Mouse (Mus musculus) CH12.LX (cell line): ENCODE data around the gene Tomm20. TPM values are rescaled to one million over a fixed set of nuclear protein-coding genes. Genes with fewer than 3 reads are reported as not detected.

Experiments
- DNase-seq: peaks from one replicate; pipeline ENCODE4 v3.0.0-alpha.2; 2013; ENCODE audit errors: extremely low read depth
- H3K27ac ChIP-seq: 2 replicates; pipeline ENCODE4 v1.5.1; 2012; ENCODE audit warnings: low read depth, mild to moderate bottlenecking, control low read depth, moderate library complexity; ENCODE audit not compliant: insufficient read depth
- H3K27me3 ChIP-seq: replicated peaks from 2 replicates; pipeline ENCODE3; 2012; ENCODE audit warnings: inconsistent platforms
- H3K36me3 ChIP-seq, 2 experiments: replicated peaks in 1 of 2; 2 replicates each; pipeline versions ENCODE3 to v1.6.1; 2012; ENCODE audit warnings: inconsistent platforms in 1 of 2, low read length in 1 of 2, mild to moderate bottlenecking in 1 of 2, mixed read lengths in 1 of 2, moderate library complexity in 1 of 2; ENCODE audit not compliant: control insufficient read depth in 1 of 2, insufficient read depth in 1 of 2
- H3K4me1 ChIP-seq, 2 experiments: 2 replicates each; pipeline ENCODE4 v1.6.1; 2012; ENCODE audit warnings: inconsistent platforms in 1 of 2, moderate library complexity in 1 of 2; ENCODE audit not compliant: insufficient read depth in 2 of 2, control insufficient read depth in 1 of 2
- H3K4me2 ChIP-seq: 2 replicates; pipeline ENCODE4 v1.6.1; 2012; ENCODE audit warnings: low read depth, mild to moderate bottlenecking, control low read depth; ENCODE audit not compliant: poor library complexity, insufficient read depth, severe bottlenecking
- H3K4me3 ChIP-seq, 3 experiments: fragments of 150-350 bp in 1 of 3; sonication (generic) in 1 of 3; replicated peaks in 1 of 3; 2 replicates each; pipeline versions ENCODE3 to v1.5.1; 2011 to 2012; ENCODE audit warnings: low read depth in 2 of 3, low read length in 2 of 3, mild to moderate bottlenecking in 2 of 3, moderate library complexity in 2 of 3, control low read depth in 1 of 3, improper control_type of control experiment in 1 of 3, inconsistent platforms in 1 of 3, mixed read lengths in 1 of 3; ENCODE audit not compliant: poor library complexity in 1 of 3
- H3K79me2 ChIP-seq: replicated peaks from 2 replicates; pipeline ENCODE4 v1.6.1; 2012; ENCODE audit warnings: mild to moderate bottlenecking, moderate library complexity; ENCODE audit not compliant: control insufficient read depth, poor library complexity, insufficient read depth, severe bottlenecking; ENCODE audit errors: extremely low read depth
- H3K9ac ChIP-seq: 2 replicates; pipeline ENCODE4 v1.6.1; 2012; ENCODE audit warnings: low read depth, mild to moderate bottlenecking, control low read depth, moderate library complexity; ENCODE audit not compliant: insufficient read depth
- H3K9me3 ChIP-seq: replicated peaks from 2 replicates; pipeline ENCODE3; 2012; ENCODE audit warnings: low read length, inconsistent platforms, mixed read lengths
- CTCF ChIP-seq, 2 experiments: IDR thresholded peaks in 1 of 2; conservative IDR thresholded peaks in 1 of 2; 2 replicates each; pipeline ENCODE4 v1.5.1; 2011 to 2012; ENCODE audit warnings: low read depth in 2 of 2, low read length in 2 of 2, improper control_type of control experiment in 1 of 2, inconsistent platforms in 1 of 2, mild to moderate bottlenecking in 1 of 2, moderate library complexity in 1 of 2
- E2F4 ChIP-seq: IDR thresholded peaks from 2 replicates; pipeline ENCODE4 v1.6.1; 2011; ENCODE audit warnings: low read depth, low read length, improper control_type of control experiment; ENCODE audit not compliant: insufficient replicate concordance
- ETS1 ChIP-seq: conservative IDR thresholded peaks from 2 replicates; pipeline ENCODE4 v1.6.1; 2012; ENCODE audit warnings: low read depth, mild to moderate bottlenecking, inconsistent platforms, low read length, improper control_type of control experiment, moderate library complexity
- HCFC1 ChIP-seq: IDR thresholded peaks from 2 replicates; pipeline ENCODE4 v1.6.1; 2012; ENCODE audit warnings: low read depth, mild to moderate bottlenecking, inconsistent platforms, low read length, improper control_type of control experiment
- MAFK ChIP-seq: IDR thresholded peaks from 2 replicates; pipeline ENCODE4 v1.6.1; 2011; ENCODE audit warnings: low read length, improper control_type of control experiment; ENCODE audit not compliant: insufficient replicate concordance
- MAX ChIP-seq: IDR thresholded peaks from 2 replicates; pipeline ENCODE4 v1.6.1; 2011; ENCODE audit warnings: low read length, improper control_type of control experiment
- MEF2A ChIP-seq: IDR thresholded peaks from 2 replicates; pipeline ENCODE4 v1.6.1; 2014; ENCODE audit warnings: low read depth, mild to moderate bottlenecking, inconsistent platforms, low read length, improper control_type of control experiment, borderline replicate concordance
- MYC ChIP-seq: IDR thresholded peaks from 2 replicates; pipeline ENCODE4 v1.6.1; 2011; ENCODE audit warnings: low read depth, mild to moderate bottlenecking, improper control_type of control experiment, low read length
- NRF1 ChIP-seq: IDR thresholded peaks from 2 replicates; pipeline ENCODE4 v1.6.1; 2014; ENCODE audit warnings: low read depth, mild to moderate bottlenecking, inconsistent platforms, low read length, improper control_type of control experiment, moderate library complexity
- POLR2A ChIP-seq: IDR thresholded peaks from 2 replicates; pipeline ENCODE4 v1.6.1; 2011; ENCODE audit warnings: low read depth, mild to moderate bottlenecking, improper control_type of control experiment, low read length
- SIN3A ChIP-seq: IDR thresholded peaks from 2 replicates; pipeline ENCODE4 v1.6.1; 2012; ENCODE audit warnings: low read length, improper control_type of control experiment, inconsistent platforms
- TBP ChIP-seq: conservative IDR thresholded peaks from 2 replicates; pipeline ENCODE4 v1.6.1; 2011; ENCODE audit warnings: low read depth, low read length, improper control_type of control experiment
- USF1 ChIP-seq: IDR thresholded peaks from 2 replicates; pipeline ENCODE4 v1.6.1; 2014; ENCODE audit warnings: low read depth, mild to moderate bottlenecking, inconsistent platforms, low read length, improper control_type of control experiment
- ZC3H11A ChIP-seq: IDR thresholded peaks from 2 replicates; pipeline ENCODE4 v1.6.1; 2012; ENCODE audit warnings: low read depth, mild to moderate bottlenecking, inconsistent platforms, low read length, improper control_type of control experiment
- ZKSCAN1 ChIP-seq: IDR thresholded peaks from 2 replicates; pipeline ENCODE4 v1.6.1; 2012; ENCODE audit warnings: low read depth, inconsistent platforms, low read length, improper control_type of control experiment, borderline replicate concordance
- dilution Hi-C: fragments of 300-500 bp; cut with MboI; formaldehyde crosslinking; loops from 2 replicates; pipeline ENCODE4 v1.14.3; 2020; ENCODE audit warnings: low sequenced_read_pairs; ENCODE audit not compliant: extremely low pct_unique_long_range_greater_than_20kb, extremely low pct_ligation_motif_present
- in situ Hi-C: fragments of 300-500 bp; cut with MboI; formaldehyde crosslinking; loops from 3 replicates; pipeline ENCODE4 v1.14.3; 2019; ENCODE audit warnings: low sequenced_read_pairs, low pct_ligation_motif_present, low pct_unique_long_range_greater_than_20kb, mixed read lengths
- polyA plus RNA-seq: library from polyadenylated mRNA; unstranded; fragments of >175 nt; gene quantifications from 2 replicates; pipeline ENCODE4 v1.2.1, GENCODE M21; 2012; ENCODE audit warnings: low read depth; ENCODE audit not compliant: insufficient read length
- total RNA-seq, 2 experiments: library from RNA; depleted of rRNA; stranded (reverse); fragments of 300-350 nt in 1 of 2; fragments of >200 nt in 1 of 2; gene quantifications; 2 replicates each; pipeline ENCODE4 v1.2.3; 2012 to 2014

Gene Tomm20
- total and polyA plus RNA-seq, 3 experiments, result 130 to 513 (median 394) TPM

DNA sequence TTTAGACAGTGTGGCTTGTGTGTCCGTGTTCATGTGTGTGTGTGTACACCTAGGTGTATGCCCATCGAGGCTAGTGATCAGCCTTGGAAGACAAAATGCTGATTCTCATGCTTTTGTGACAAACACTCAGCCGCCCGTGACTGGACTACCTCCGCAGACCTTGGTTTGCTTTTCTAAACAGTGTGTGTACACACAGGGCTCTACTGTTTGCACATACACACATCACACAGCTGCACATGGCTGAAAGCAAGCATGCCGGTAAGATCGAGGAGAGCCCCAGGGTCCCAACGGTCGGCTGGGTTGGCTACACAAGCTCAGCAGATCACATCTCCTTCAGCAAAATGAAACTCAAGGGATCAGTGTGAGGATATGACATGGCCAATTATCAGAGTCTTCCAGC, 41.7 kb downstream of the Tomm20 start:
- peaks cover 12 to 57% of the 10 kb centered on the region in 2 experiments for H3K4me1 ChIP-seq
- no peak for DNase-seq
- in situ Hi-C loops, result no loop called here
- no peak overlapping the region for H3K9ac ChIP-seq
- no peak overlapping the region for H3K4me3 ChIP-seq
- no peak for TF ChIP-seq MAFK
- no peak for TF ChIP-seq NRF1
- no peak for TF ChIP-seq POLR2A
- TF ChIP-seq CTCF (conservative IDR thresholded peaks at IDR 0.05 in 1 of 2, IDR thresholded peaks at IDR 0.05 in 1 of 2; ENCODE audit: low read depth in 2 of 2, low read length in 2 of 2), result no peak
- no peak for TF ChIP-seq ETS1
- no peak for TF ChIP-seq MYC
- no peak for TF ChIP-seq SIN3A
- H3K36me3 ChIP-seq, result no peaks in the 10 kb centered on the region
- H3K79me2 ChIP-seq, result no peaks in the 10 kb centered on the region
- dilution Hi-C loops, result loop anchor here (25.0 kb wide), 1 partner anchor 417 kb away; the partner anchor contains the start of gene Tarbp1
- no peaks in the 10 kb centered on the region for H3K27me3 ChIP-seq
- H3K27ac ChIP-seq, result no peak overlapping the region
- no peak overlapping the region for H3K4me2 ChIP-seq
- H3K9me3 ChIP-seq, result peaks cover 5% of the 10 kb centered on the region

DNA sequence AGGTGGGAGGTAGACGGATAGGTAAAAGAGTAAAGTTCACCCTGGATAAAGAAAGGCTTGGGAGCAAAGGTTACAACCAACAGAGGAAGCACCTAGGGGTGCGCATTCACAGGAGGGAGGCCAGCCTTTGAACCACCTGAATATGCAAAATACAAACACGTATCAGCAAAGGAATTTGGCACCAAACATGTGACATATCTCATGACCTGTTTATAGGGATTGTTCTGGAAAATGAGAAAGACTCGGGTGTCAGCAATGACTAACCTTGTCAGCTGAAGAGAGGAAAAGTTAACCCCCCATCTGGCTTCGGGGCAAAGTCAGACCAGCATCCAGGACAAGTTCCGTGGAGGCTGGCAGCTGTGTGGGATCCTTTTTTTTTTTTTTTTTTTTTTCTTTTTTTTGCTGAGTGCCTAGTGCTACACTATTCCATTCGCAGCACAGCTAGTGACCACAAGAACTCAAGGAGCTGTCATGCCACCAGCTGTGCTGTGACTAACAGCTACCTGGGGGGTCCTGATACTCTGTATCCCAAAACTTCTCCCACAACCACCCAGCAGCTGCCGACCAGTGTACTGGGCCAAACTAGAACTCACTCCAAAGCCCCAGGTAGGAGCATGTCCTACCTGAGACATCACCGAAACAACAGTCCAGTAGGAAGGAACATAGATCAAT, 42.3 kb downstream of the Tomm20 start:
- Histone ChIP-seq H3K4me3 (no peak overlapping the region), H3K27ac (no peak overlapping the region), H3K36me3 (no peaks in the 10 kb centered on the region), H3K9me3 (peaks cover 5% of the 10 kb centered on the region), H3K4me2 (no peak overlapping the region), H3K4me1 (peaks cover 12 to 51% of the 10 kb centered on the region in 2 experiments), H3K27me3 (no peaks in the 10 kb centered on the region), H3K9ac (no peak overlapping the region), H3K79me2 (no peaks in the 10 kb centered on the region)
- in situ Hi-C loops (no loop called here), dilution Hi-C loops (loop anchor here (25.0 kb wide), 1 partner anchor 416 kb away; the partner anchor contains the start of gene Tarbp1)
- TF ChIP-seq TBP (no peak), MEF2A (no peak), ZKSCAN1 (no peak), E2F4 (no peak), HCFC1 (no peak), USF1 (no peak), ZC3H11A (no peak), MAX (no peak)
- no peak for DNase-seq
